Mouse (Mus musculus) megakaryocyte, embryonic 14.5 days (primary cell): Measurements from ENCODE around the gene Rdh11.

Experiments
- FLI1 ChIP-seq: IDR thresholded peaks from 2 replicates; pipeline ENCODE4 v1.6.1; 2012; ENCODE audit warnings: low read length, inconsistent platforms, mixed read lengths
- GATA1 ChIP-seq: IDR thresholded peaks from 3 replicates; pipeline ENCODE4 v1.6.1; 2012; ENCODE audit warnings: mixed read lengths, low read length, inconsistent platforms, borderline replicate concordance

GRCm38 (mm10) chr12:79131706-79132460 is 60.2 kb downstream of the Rdh11 start:
- TF ChIP-seq GATA1 (no peak), FLI1 (no peak)
